Mouse (Mus musculus) left cerebral cortex, postnatal 25 days (tissue): ENCODE results near the gene Mapkapk2. TPM values are rescaled to one million over a fixed set of nuclear protein-coding genes. Genes with fewer than 3 reads are reported as not detected.
"Not testable (repeated sequence)": the region's sequence is repeated elsewhere in the genome, so short reads cannot be mapped to it uniquely, and the experiment has no call there.

Source experiments
- DNase-seq, 2 experiments: peaks; one replicate each; pipeline ENCODE4 v3.0.0; 2022; ENCODE audit warnings: low spot score in 2 of 2, mixed read lengths in 1 of 2
- intact Hi-C: fragments of 180-260 bp; cut with DNase I; formaldehyde crosslinking; loops from one replicate; pipeline ENCODE4 v1.15.1; 2025
- total RNA-seq, 2 experiments: library from RNA; stranded (reverse); gene quantifications; 2 replicates each; pipeline ENCODE4 v1.2.3; 2021

Mapkapk2 gene
- 10 to 100 TPM; 25.8 to 28.3 TPM for total RNA-seq

GRCm38 (mm10) chr1:131097700-131098094, at the start of gene Mapkapk2:
Gene Mapkapk2 (minus strand): TSS chr1:131097826.
- intact Hi-C loops: loop anchor here (2.0 kb wide), 1 partner anchor 37 kb away; no protein-coding TSS in a partner anchor
- peak; percentile 87 to 93 for DNase-seq

- intact Hi-C loops: no loop called here
- no peak for DNase-seq
These were observed 48.6 kb upstream of the Mapkapk2 start for GRCm38 (mm10) chr1:131146181-131146614.

- intact Hi-C loops: not testable (repeated sequence)
These were observed 47.6 kb upstream of the Mapkapk2 start for GRCm38 (mm10) chr1:131145222-131145621.

GRCm38 (mm10) chr1:131142472-131142871, 44.8 kb upstream of the Mapkapk2 start:
- DNase-seq: no peak
- intact Hi-C loops: no loop called here

More at GRCm38 (mm10) chr1:131145222-131145621, 47.6 kb upstream of the Mapkapk2 start:
- DNase-seq: not testable (repeated sequence)

GRCm38 (mm10) chr1:131141449-131141848, 43.8 kb upstream of the Mapkapk2 start:
- intact Hi-C loops: no loop called here
- no peak for DNase-seq

- no peak for DNase-seq
- intact Hi-C loops: loop anchor here (2.0 kb wide), 1 partner anchor 13 kb away; the partner anchor contains the start of gene Eif2d
These were observed 41.8 kb upstream of the Mapkapk2 start for GRCm38 (mm10) chr1:131139102-131140095.

GRCm38 (mm10) chr1:131138191-131139016, 40.8 kb upstream of the Mapkapk2 start, which contains the start of gene Dyrk3:
Gene Dyrk3 (minus strand): TSS chr1:131138340.
- intact Hi-C loops: loop anchor here (1.0 to 2.0 kb wide), 2 partner anchors 14 to 22 kb away; partner anchors contain the start of gene Eif2d
- DNase-seq: peak; percentile 92 to 94

GRCm38 (mm10) chr1:131137717-131138118, 40.1 kb upstream of the Mapkapk2 start:
- DNase-seq: no peak

GRCm38 (mm10) chr1:131137111-131137510, 39.5 kb upstream of the Mapkapk2 start:
- peak in 1 of 2 experiments; percentile 54 for DNase-seq
- intact Hi-C loops: no loop called here

More at GRCm38 (mm10) chr1:131137717-131138118, 40.1 kb upstream of the Mapkapk2 start:
- intact Hi-C loops: loop anchor here (1.0 to 2.0 kb wide), 2 partner anchors 15 to 21 kb away; partner anchors contain the start of gene Eif2d

GRCm38 (mm10) chr1:131135960-131136629, 38.5 kb upstream of the Mapkapk2 start:
- intact Hi-C loops: no loop called here
- no peak for DNase-seq

- peak in 1 of 2 experiments; percentile 38 for DNase-seq
- intact Hi-C loops: no loop called here
These were observed 37.4 kb upstream of the Mapkapk2 start for GRCm38 (mm10) chr1:131134942-131135522.

GRCm38 (mm10) chr1:131134231-131134630, 36.6 kb upstream of the Mapkapk2 start:
- intact Hi-C loops: no loop called here
- DNase-seq: no peak

- DNase-seq: peak; percentile 49 to 91
- intact Hi-C loops: no loop called here
These were observed 28.5 kb upstream of the Mapkapk2 start for GRCm38 (mm10) chr1:131125987-131126744.

GRCm38 (mm10) chr1:131123522-131124265, 26.1 kb upstream of the Mapkapk2 start:
- intact Hi-C loops: no loop called here
- DNase-seq: no peak

- DNase-seq: no peak
- intact Hi-C loops: no loop called here
These were observed 24.4 kb upstream of the Mapkapk2 start for GRCm38 (mm10) chr1:131121987-131122386.

GRCm38 (mm10) chr1:131119026-131119425, 21.4 kb upstream of the Mapkapk2 start:
- intact Hi-C loops: loop anchor here (5.0 kb wide), 1 partner anchor 143 kb away; no protein-coding TSS in a partner anchor
- no peak for DNase-seq

GRCm38 (mm10) chr1:131118530-131118929, 20.9 kb upstream of the Mapkapk2 start:
- intact Hi-C loops: loop anchor here (5.0 kb wide), 1 partner anchor 144 kb away; no protein-coding TSS in a partner anchor
- peak in 1 of 2 experiments; percentile 71 for DNase-seq
